Mouse (Mus musculus): ENCODE measurements at regions not wholly inside any gene's neighbourhood (a gene's known extent, or its start where the extent isn't known, plus 50 kb on each side); places are given as distances from the start of the nearest gene placed in this dataset.

GRCm38 (mm10) chr2:50954361-50955066, 194.4 kb downstream of the Rnd3 start:
- Histone ChIP-seq H3K4me1 (replicated peaks; ENCODE audit: insufficient read depth, low read length) (no peaks in the 10 kb centered on the region), H3K9me3 (replicated peaks; ENCODE audit: low read length) (no peaks in the 10 kb centered on the region)
- DNase-seq (ENCODE audit: low spot score) = no peak

GRCm38 (mm10) chr2:50951027-50951426, 197.9 kb downstream of the Rnd3 start:
- DNase-seq (ENCODE audit: low spot score) (no peak), ATAC-seq (replicated peaks; ENCODE audit: low FRiP score, low read depth) (peak; percentile 85)
- WGBS = 64% methylated on average over 3 of the region's 3 CpGs

More at GRCm38 (mm10) chr2:50954361-50955066, 194.4 kb downstream of the Rnd3 start:
- H3K27me3 ChIP-seq (ENCODE audit: insufficient read depth, low read length) = no peaks in the 10 kb centered on the region
- no peak overlapping the region for H3K27ac ChIP-seq
- no peak for ATAC-seq (replicated peaks; ENCODE audit: low FRiP score, low read depth)
- no peak for TF ChIP-seq CTCF (IDR thresholded peaks at IDR 0.05; ENCODE audit: low read depth)
- no peak overlapping the region for H3K9ac ChIP-seq (ENCODE audit: low read depth, low read length)
- H3K4me2 ChIP-seq (ENCODE audit: low read length) = no peak overlapping the region
- no peaks in the 10 kb centered on the region for H3K36me3 ChIP-seq (ENCODE audit: insufficient read depth, low read length)
- WGBS = 65% methylated on average over 6 of the region's 6 CpGs
- H3K4me3 ChIP-seq (replicated peaks; ENCODE audit: low read depth, low read length) = no peak overlapping the region

GRCm38 (mm10) chr2:50949717-50950116, 199.2 kb downstream of the Rnd3 start:
- H3K36me3 ChIP-seq (ENCODE audit: insufficient read depth, low read length) = no peaks in the 10 kb centered on the region
- WGBS = 69% methylated on average over 4 of the region's 4 CpGs
- no peaks in the 10 kb centered on the region for H3K4me1 ChIP-seq (replicated peaks; ENCODE audit: insufficient read depth, low read length)
- no peak overlapping the region for H3K4me2 ChIP-seq (ENCODE audit: low read length)
- H3K4me3 ChIP-seq (replicated peaks; ENCODE audit: low read depth, low read length) = no peak overlapping the region
- H3K9me3 ChIP-seq (replicated peaks; ENCODE audit: low read length) = no peaks in the 10 kb centered on the region
- H3K9ac ChIP-seq (ENCODE audit: low read depth, low read length) = no peak overlapping the region
- no peaks in the 10 kb centered on the region for H3K27me3 ChIP-seq (ENCODE audit: insufficient read depth, low read length)
- no peak for TF ChIP-seq CTCF (IDR thresholded peaks at IDR 0.05; ENCODE audit: low read depth)
- ATAC-seq (replicated peaks; ENCODE audit: low FRiP score, low read depth) (no peak), DNase-seq (ENCODE audit: low spot score) (no peak)
- no peak overlapping the region for H3K27ac ChIP-seq

More at GRCm38 (mm10) chr2:50951027-50951426, 197.9 kb downstream of the Rnd3 start:
- H3K4me2 ChIP-seq (ENCODE audit: low read length) = no peak overlapping the region
- no peak overlapping the region for H3K9ac ChIP-seq (ENCODE audit: low read depth, low read length)
- no peak overlapping the region; the same call in 1 of the 2 replicates for H3K27ac ChIP-seq
- no peaks in the 10 kb centered on the region for H3K9me3 ChIP-seq (replicated peaks; ENCODE audit: low read length)
- TF ChIP-seq CTCF (IDR thresholded peaks at IDR 0.05; ENCODE audit: low read depth) = no peak
- H3K36me3 ChIP-seq (ENCODE audit: insufficient read depth, low read length) = no peaks in the 10 kb centered on the region
- H3K27me3 ChIP-seq (ENCODE audit: insufficient read depth, low read length) = no peaks in the 10 kb centered on the region
- H3K4me3 ChIP-seq (replicated peaks; ENCODE audit: low read depth, low read length) = no peak overlapping the region
- no peaks in the 10 kb centered on the region for H3K4me1 ChIP-seq (replicated peaks; ENCODE audit: insufficient read depth, low read length)

GRCm38 (mm10) chr2:50945526-50945925, 203.4 kb downstream of the Rnd3 start:
- H3K27me3 ChIP-seq (ENCODE audit: insufficient read depth, low read length) = no peaks in the 10 kb centered on the region
- no peaks in the 10 kb centered on the region for H3K9me3 ChIP-seq (replicated peaks; ENCODE audit: low read length)
- no peak overlapping the region for H3K9ac ChIP-seq (ENCODE audit: low read depth, low read length)
- no peak overlapping the region for H3K27ac ChIP-seq
- no peak overlapping the region for H3K4me3 ChIP-seq (replicated peaks; ENCODE audit: low read depth, low read length)
- WGBS = 88% methylated on average over 4 of the region's 4 CpGs
- no peaks in the 10 kb centered on the region for H3K36me3 ChIP-seq (ENCODE audit: insufficient read depth, low read length)
- DNase-seq (ENCODE audit: low spot score) (no peak), ATAC-seq (replicated peaks; ENCODE audit: low FRiP score, low read depth) (no peak)
- H3K4me2 ChIP-seq (ENCODE audit: low read length) = no peak overlapping the region
- H3K4me1 ChIP-seq (replicated peaks; ENCODE audit: insufficient read depth, low read length) = 0 out of 2 replicates have a peak, but pooled peaks cover 4% of the 10 kb centered on the region
- TF ChIP-seq CTCF (IDR thresholded peaks at IDR 0.05; ENCODE audit: low read depth) = no peak

GRCm38 (mm10) chr2:50943180-50943579, 205.7 kb downstream of the Rnd3 start:
- no peak for ATAC-seq (replicated peaks; ENCODE audit: low FRiP score, low read depth)
- DNase-seq (ENCODE audit: low spot score) = peak; percentile 67
- H3K27ac ChIP-seq = no peak overlapping the region
- no peak overlapping the region for H3K9ac ChIP-seq (ENCODE audit: low read depth, low read length)
- H3K4me2 ChIP-seq (ENCODE audit: low read length) = peak overlapping the region; percentile 25; the same call in 1 of the 2 replicates
- no peaks in the 10 kb centered on the region for H3K27me3 ChIP-seq (ENCODE audit: insufficient read depth, low read length)
- WGBS = 46% methylated on average over 15 of the region's 15 CpGs
- H3K4me1 ChIP-seq (replicated peaks; ENCODE audit: insufficient read depth, low read length) = 0 out of 2 replicates have a peak, but pooled peaks cover 4% of the 10 kb centered on the region
- H3K4me3 ChIP-seq (replicated peaks; ENCODE audit: low read depth, low read length) = 0 out of 2 replicates have a peak overlapping the region, but pooled peaks have one; percentile 9
- H3K36me3 ChIP-seq (ENCODE audit: insufficient read depth, low read length) = no peaks in the 10 kb centered on the region
- no peak for TF ChIP-seq CTCF (IDR thresholded peaks at IDR 0.05; ENCODE audit: low read depth)
- H3K9me3 ChIP-seq (replicated peaks; ENCODE audit: low read length) = no peaks in the 10 kb centered on the region

GRCm38 (mm10) chr2:50942741-50943140, 206.2 kb downstream of the Rnd3 start:
- H3K4me1 ChIP-seq (replicated peaks; ENCODE audit: insufficient read depth, low read length) = 0 out of 2 replicates have a peak, but pooled peaks cover 4% of the 10 kb centered on the region
- no peak for DNase-seq (ENCODE audit: low spot score)
- peak overlapping the region; percentile 25; the same call in 1 of the 2 replicates for H3K4me2 ChIP-seq (ENCODE audit: low read length)
- no peak for TF ChIP-seq CTCF (IDR thresholded peaks at IDR 0.05; ENCODE audit: low read depth)
- 71% methylated on average over 11 of the region's 11 CpGs for WGBS
- no peak overlapping the region for H3K9ac ChIP-seq (ENCODE audit: low read depth, low read length)
- H3K27me3 ChIP-seq (ENCODE audit: insufficient read depth, low read length) = no peaks in the 10 kb centered on the region
- H3K9me3 ChIP-seq (replicated peaks; ENCODE audit: low read length) = no peaks in the 10 kb centered on the region
- no peak overlapping the region for H3K27ac ChIP-seq
- ATAC-seq (replicated peaks; ENCODE audit: low FRiP score, low read depth) = no peak
- H3K4me3 ChIP-seq (replicated peaks; ENCODE audit: low read depth, low read length) = no peak overlapping the region
- no peaks in the 10 kb centered on the region for H3K36me3 ChIP-seq (ENCODE audit: insufficient read depth, low read length)

Data from kidney, postnatal 0 days (tissue).